Mouse (Mus musculus) gastrocnemius, adult 18-20 months (tissue): Measurements from ENCODE around the gene Clec4n. TPM values are rescaled to one million over a fixed set of nuclear protein-coding genes. Genes with fewer than 3 reads are reported as not detected.
"Not testable (repeated sequence)": the region's sequence is repeated elsewhere in the genome, so short reads cannot be mapped to it uniquely, and the experiment has no call there.

Experiments
- DNase-seq: peaks from one replicate; pipeline ENCODE4 v3.0.0; 2021; ENCODE audit warnings: low spot score
- total RNA-seq, 2 experiments: library from RNA; stranded (reverse); gene quantifications; 2 replicates each; pipeline ENCODE4 v1.2.3; 2021

Clec4n gene
- total RNA-seq, 2 experiments from 2014 or later = 0.32 TPM; not detected in 1

DNA sequence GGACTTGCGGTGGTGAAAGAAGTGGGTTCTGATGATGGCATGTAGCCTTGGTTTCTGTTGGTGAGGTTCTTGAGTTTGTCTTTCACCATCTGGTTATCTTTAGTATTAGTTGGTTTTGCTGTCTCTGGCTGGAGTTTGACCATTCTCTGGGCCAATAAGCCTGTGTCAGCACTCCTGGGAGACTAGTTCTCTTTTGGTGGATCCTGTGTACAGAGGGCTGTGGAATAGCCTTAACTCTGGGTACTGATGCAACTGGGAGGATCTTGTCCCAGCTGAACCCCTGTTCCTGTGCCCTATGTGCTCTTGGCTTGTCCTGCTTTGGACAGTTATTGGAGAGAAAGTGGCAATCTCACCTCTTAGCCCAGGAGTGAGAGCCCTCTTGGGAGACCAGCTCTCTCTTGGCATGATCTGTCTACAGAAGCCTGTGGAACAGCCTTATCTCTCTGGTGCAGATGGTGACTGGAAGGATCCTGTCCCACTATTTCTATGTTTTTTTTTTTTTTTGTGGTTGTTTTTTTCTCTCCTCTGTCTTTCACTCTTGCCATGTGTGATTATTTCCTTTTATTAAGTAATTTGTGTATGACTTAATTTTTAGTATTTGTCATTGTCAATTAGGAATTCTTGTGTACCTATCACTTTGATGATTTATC, 63.2 kb downstream of the Clec4n start:
- DNase-seq = no peak

DNA sequence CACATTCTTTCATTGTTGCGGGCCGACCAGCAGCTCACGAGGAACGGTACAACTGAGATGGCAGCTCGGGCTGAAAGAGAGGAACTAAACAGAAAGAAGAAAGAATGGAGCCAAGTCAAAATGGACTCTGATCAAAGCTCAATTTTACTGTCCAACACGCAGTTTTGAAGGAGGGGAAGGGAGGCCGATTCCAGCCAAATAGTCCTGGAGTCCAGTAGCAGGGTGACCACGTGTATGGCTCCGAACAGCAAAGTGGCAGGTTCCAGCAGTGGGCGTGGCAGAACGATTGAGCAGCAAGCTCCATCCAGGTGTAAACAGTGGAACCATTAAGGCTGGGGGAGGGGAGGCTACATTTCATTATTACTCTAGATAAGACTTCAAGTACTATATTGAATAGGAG, 63.9 kb downstream of the Clec4n start:
- DNase-seq = not testable (repeated sequence)

Other genes with a start within 250 kb of the Clec4n start
- gene Clec4a4, start 239.5 kb upstream of the Clec4n start, total RNA-seq = not detected
- not detected for gene Clec4b1, start 179.9 kb upstream of the Clec4n start, total RNA-seq
- gene Clec4a2, start 123.4 kb upstream of the Clec4n start, total RNA-seq = 1 to 10 TPM in 1 of 2 experiments, under 1 TPM in 1; 0.59 to 1.7 TPM
- gene Clec4b2, start 57.0 kb upstream of the Clec4n start, total RNA-seq = not detected
- gene Clec4d, start 32.3 kb downstream of the Clec4n start, total RNA-seq = not detected
- gene Clec4e, start 60.0 kb downstream of the Clec4n start, total RNA-seq = not detected
- gene Vmn2r19, start 78.5 kb downstream of the Clec4n start, total RNA-seq = not detected
- gene Vmn2r20, start 188.3 kb downstream of the Clec4n start, total RNA-seq = not detected